Mouse (Mus musculus): ENCODE measurements around the gene Gm10577.
A peak's percentile ranks its signal among the peaks of the same experiment; 100 is the strongest.

Gm10577 gene

DNA sequence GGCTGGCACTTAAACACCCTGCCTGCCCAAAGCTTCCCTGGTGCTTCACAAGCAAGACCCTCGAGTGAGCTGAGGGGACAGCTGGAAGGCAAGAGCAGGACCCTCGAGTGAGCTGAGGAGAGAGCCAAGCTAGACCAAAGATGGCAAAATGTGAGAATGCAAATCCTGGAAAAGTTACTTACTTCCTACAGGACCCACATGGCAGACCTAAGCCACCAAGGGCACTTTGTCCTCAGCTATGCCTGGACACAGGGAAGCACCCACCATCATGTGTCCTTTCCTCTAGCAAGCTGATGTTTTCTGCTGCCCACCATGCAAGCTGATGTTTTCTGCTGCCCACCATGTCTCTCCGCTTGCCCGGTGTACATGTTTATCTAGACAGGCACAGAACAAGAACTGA lies at the start of gene Gm10577:
Gene Gm10577, minus strand, starts transcription at position 101 of the 400 bp plus-strand sequence.
- no peak for DNase-seq

DNA sequence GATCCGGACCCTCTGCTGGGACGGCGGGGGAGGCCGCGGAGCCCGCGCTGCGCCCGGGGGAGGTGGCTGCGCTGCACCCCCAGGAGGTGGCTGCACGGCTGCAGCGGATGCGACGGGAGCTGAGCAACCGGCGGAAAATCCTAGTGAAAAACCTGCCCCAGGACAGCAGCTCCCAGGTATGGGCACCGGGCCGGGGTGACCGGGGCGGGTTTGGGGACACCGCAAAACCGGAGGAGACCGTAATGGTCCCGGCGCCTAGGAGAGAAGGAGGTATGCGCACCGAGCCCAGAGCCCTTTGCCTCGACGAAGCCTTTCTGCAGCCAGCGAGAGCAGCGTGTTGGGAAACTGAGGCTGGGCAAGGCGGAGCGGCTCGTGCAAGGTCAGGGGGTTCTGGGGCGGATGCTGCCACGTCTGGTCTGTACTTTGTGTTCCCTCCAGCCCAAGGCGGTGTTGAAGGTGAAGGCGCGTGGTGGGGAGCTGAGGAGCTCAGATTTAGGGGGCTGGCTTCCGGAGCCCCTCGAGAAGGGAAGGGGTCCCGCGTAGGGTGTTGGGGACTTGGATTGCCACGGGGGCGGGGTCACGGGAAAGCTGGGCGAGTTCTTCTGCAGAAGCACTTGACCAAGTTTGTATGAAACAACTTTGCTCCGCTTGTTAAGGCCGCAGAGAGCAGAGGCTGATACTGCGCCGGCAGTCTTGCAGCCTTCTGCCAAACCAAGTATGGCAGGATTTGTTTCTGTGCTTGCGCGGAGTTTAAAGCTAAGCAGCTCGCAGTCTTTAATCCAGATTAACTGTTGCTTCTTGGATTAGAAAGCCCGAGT lies 48.9 kb upstream of the Gm10577 start:
- peak; percentile 50 for DNase-seq

DNA sequence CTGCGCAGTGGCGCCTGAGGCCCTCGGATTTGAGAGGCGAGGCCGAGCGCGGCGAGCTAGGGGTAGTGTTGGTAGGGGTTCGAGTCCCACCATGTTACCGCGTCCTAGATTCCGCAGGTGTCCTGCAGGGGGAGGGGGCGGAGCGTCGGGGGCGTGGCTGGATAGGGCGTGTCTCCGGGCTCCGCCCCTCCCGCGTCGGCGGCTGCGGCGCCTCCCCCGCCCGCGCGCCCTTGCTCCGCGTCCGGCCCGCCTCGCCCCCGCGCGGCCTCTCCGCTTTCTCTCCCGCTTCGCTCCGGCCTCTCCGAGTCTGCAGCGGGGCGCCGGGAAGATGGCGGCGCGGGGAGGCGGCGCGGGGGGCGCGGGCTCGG lies 48.3 kb upstream of the Gm10577 start, which contains the start of gene Raver2:
Gene Raver2, plus strand, starts transcription at position 198 of the 368 bp plus-strand sequence.
- DNase-seq = peak; percentile 81

DNA sequence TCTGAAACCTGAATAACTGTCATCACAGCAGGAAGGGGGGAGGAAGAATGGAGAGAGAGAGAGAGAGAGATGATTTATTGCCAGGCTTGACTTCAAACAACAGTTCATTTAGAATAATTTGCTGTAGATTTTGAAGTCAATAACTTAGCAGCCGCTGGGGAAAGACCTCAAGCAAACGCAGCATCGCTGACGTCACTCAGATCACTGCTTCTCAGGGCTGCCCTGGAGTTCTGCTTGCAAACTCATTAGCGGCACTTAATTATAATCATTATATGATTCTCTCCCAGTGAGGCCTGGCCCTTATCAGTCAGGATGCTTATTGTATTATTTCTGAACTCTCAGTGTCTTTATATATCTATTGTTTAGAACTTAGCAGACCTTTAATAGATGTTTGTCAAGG lies 45.9 kb upstream of the Gm10577 start:
- no peak for DNase-seq

DNA sequence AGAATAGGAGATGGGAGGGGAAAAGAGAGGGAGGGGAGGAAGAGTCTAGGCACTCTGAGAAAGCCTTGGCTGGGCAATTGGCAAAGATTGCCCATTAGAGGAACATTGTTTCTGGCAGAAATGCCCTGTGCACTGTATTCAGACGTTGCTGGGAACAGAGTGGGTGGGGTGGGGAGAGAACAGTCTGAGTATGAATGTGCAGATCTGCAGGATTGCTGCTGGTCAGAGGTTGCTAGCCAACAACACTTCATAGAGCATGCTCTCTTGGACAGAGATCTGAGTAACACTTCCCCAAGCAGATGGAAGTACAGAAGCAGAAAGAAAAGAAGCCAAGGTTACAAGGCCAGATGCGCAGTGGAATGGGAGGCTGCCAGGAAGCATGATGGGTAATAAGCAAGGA lies 41.6 kb upstream of the Gm10577 start:
- DNase-seq = no peak

DNA sequence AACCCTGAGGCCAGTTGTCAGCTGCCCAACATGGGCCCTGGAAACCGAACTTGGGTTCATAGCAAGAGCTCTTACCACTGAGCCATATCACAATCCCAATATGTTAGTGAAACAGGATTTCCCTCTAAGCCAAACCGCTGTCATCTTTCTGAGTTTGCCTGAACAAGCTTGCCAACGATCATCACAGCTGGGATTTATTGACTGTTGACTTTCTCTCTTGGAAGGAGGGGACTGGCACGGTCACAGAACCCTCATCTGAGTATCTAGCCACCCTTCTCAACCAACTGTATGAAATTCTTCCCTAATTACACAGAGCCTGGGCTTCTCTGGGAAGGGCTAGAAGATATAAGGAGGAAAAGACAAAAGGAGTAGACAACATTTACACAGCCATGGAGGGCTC lies 26.1 kb upstream of the Gm10577 start:
- no peak for DNase-seq

DNA sequence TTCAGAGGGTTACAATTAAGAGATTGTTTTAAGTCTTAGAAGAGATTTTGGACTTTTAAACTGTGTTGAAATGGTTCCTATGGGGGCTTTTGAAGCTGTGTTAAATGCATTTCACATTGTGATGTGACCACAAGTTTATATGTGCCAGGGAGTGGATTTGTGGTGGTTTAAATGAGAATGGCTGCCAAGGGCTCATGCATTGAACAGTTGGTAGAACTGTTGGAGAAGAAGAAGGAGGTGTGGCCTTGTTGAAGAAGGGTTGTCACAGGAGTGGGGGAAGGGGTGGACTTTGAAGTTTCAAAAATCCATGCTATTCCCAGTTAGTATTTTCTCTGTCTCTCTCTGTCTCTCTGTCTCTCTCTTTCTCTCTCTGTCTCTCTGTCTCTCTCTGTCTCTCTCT lies 23.7 kb upstream of the Gm10577 start:
- DNase-seq = no peak

DNA sequence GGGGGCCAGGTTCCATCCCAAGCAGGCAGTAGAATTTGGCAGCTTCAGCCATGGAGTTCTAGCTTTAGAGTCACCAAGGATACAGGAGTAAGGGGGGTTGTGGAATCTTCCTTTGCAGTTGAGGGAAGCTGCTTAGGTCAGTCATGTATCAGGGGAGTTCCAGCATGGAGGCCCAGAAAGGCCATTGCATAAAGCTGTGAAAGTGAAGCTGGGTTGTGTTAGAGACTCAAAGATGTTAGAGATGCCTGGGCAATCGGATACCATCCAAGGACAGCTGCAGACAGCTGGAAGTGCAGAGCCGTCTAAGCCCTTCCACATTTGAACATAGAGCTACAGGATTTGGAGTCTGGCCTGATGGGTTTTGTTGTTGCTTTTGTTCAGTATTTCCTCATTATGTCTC lies 23.2 kb upstream of the Gm10577 start:
- DNase-seq = peak; percentile 25

DNA sequence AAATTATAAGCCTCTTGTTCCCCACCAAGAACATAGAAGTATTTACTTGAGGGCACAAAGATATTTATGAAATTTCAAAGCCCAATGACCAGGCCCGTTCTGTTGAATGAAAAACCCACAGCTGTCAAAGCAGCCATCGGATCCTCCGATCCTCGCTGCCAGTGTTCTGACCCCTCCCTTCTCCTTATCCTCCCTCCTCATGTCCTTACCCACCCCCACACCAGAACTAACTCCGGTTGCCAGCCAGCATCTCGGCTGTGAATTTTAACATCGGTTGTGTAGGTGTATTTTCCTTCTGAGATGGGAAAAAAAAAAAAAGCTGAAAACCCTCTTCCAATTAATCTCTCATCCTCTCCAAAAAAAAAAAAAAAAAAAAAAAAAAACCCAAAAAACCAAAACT lies 16.7 kb upstream of the Gm10577 start:
- no peak for DNase-seq

DNA sequence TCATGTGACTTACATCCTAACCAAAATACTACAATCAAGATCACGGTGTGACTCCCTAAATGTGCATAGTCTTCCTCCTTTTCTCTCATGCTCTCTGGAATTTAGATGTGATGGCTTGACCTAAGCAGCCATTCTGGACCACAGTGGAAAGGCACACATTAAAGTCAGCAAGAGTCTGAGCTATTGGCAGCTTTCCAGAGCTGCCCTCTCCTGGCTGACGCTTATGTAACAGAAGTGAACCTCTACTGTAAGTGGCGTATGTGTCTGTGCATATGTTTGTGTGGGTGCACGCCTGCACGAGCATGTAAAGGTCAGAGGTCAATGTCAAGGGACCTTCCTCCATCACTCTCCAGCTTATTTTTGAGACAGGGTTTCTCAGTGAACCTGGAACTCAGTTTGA lies 14.6 kb upstream of the Gm10577 start:
- peak; percentile 8 for DNase-seq

DNA sequence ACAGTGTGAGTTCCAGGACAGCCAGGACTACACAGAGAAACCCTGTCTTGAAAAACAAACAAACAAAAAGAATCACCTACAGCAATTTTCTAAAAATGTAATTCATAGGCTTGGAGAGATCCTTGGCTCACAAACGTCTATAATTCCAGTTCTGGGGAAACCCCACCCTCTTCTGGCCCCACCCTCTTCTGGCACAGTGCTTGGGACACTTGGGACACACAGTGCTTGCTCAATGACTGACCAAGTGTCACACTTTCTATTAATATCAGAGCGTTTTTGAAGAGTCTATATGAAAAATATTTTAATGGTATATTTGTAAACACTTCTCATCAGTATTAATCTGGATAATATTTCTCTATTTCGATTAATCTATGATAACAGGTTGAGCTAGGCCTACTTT lies 12.6 kb upstream of the Gm10577 start:
- no peak for DNase-seq

DNA sequence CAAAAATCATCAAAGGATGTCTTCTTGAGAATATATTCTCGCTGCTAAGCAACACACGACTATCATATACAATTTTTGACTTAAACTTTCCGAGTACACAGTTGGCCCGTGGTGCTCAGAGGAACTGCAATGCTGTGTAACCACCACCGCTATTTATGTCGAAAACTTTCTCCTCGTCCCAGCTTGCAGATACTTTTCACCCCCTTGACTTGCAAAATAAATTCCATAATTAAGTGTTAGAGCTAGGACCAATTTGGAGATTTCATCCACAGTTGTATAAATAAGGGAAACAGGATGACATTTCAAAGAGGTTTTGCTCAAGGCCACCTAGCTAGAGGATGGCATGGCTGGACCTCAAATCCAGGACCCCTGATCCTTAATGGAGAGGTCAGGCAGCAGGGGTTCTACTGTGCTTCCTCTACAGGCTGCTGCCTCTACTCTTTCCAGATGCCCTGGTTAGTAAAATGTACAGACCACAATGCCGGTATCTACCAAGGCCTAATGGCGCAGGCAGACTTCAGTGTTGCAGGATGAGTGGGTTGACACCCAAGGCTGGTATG lies 7.4 kb upstream of the Gm10577 start:
- no peak for DNase-seq

DNA sequence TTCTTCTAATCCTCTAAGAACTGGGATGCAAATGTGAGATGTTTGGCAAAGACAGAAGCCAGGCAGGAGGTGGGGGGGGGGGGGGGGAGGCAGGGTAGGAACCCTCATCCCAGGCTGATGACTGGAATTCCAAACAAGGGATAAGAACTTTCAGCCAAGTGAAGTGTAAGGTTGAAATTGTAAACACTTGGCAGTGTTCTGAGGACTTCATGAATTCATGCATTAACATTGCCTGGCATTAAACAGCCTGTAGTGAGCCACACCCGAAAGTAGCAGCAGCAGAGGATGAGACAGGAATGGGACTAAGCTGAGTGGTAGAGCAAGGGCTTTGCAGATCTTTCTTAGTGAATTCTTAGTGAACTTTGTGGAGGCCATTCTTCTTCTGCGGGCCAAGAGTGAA lies 6.5 kb upstream of the Gm10577 start:
- DNase-seq = no peak

DNA sequence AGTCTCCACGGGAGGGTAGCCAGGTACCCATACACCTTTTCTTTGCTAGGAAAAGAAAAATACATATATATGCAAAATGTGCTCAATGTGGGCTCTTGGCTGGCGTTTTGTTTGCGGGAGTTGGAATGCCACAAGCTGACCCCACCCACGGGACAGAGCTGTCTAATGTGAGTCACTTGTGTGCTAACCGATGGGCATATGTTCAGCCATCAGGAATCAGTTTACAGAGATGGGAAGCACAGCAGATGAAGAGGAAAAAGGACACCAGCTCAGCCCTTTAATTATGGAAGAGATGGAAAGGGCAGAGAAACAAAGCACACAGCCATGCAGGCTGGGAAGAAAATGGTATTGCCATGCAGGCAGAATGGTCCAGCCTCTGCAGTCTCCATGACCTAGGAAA lies 6.1 kb upstream of the Gm10577 start:
- DNase-seq = no peak

DNA sequence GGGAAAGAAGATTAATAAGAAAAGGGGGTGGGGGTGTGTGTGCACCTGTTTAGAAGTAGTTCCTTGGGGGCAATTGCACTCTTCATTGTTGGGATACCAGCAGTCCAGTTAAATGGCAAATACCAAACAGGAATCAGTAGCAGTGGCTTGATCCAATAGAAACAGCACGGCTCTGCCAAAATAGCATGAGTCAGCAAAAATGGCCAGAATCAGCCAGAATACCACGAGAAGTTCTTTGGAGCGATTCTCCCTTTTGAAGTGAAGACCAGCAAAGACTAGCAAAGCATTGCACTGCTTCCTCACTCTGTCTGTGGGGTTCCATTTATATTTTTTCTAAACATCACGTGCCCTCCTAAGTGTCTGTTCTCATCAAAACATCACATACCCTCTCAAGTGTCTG lies 2.7 kb downstream of the Gm10577 start:
- no peak for DNase-seq

DNA sequence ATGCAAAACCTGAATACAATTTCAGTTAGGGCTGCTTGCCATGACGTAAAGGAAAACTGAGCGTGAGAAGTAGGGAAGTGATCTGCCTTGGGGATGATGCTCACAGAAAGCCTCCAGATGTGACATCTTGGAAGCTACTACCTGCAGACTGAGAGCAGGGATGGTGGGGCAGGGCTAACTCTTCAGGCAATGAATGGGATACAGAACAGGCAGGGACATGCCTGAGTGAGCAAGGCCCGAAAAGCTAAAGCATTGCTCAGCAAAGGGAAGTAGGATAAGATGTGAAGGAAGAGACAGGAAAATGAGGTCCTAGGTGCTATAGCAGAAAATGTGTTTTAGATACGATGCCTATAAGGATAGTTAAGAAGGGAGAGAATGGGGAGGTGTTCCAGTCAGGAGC lies 11.4 kb downstream of the Gm10577 start:
- DNase-seq = no peak

DNA sequence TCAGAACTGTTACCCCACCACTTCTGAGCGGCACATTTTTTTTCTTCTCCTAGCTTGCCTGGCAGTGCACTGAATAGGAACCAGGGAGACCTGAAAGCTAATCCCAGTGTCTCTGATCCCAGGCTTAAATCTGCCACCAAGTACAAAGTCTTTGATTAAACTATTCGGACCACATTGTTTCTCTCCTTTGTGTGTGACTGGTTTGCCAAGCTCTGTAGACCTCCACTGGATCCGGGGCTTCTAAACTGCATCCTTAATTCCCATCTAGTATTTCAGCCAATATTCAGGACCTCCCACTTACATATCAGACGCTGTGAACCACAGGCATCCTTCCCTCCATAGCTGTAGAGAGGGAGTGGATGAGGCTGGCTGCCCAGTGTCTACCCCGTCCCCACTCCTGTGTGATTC lies 12.1 kb downstream of the Gm10577 start:
- DNase-seq = no peak

DNA sequence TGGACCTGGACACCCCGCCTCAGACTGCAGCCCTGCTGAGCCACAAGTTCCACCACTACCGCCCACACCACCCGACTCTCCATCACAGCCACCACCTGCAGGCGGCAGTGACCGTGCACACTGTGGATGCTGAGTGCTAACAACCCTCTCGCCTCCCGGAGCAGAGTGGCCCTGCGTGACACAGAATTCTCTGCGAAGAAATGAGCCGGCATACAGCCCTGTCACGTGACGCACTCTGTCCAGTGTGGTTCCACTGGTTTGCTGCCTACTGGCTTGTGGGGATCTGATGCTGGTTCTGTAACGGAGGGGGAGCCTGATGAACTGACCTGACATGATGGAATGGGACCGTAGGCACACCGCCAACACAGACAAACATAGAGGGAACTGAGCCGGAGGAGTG lies 17.5 kb downstream of the Gm10577 start:
- no peak for DNase-seq

DNA sequence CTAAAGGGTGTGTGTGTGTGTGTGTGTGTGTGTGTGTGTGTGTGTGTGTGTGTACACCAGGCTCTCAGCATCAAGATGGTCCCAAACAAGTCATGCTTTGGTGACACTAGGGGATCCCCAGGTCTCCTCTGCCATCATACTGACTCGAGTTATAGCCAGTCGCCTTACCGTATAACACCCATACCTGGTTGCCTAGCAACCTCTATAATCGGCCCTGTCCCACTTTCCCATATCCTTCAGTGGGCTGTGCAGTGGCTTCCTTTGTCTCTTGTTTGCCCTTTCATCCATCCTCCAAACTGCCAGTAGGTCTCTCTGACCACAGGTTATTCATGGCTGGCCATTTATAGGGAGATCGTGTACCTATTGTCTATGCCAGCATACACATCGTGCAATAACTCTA lies 19.4 kb downstream of the Gm10577 start:
- no peak for DNase-seq

DNA sequence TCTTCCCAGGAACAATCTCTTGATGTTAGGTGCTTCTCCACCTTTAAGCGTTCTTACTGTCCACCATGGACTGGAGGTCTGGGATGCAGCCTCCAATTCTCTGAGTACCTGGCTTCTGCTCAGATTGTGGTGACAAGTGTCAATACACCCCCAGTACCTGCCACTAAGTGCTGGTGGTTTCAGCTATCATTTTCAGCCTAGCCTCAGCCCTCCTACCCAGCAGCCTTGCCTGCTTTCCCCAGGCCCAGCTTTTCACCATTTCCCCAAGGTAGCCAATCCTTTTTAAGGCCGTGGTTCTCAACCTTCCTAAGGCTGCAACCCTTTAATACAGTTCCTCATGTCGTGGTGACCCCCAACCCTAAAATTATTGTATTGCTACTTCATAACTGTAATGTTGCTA lies 19.9 kb downstream of the Gm10577 start:
- no peak for DNase-seq

DNA sequence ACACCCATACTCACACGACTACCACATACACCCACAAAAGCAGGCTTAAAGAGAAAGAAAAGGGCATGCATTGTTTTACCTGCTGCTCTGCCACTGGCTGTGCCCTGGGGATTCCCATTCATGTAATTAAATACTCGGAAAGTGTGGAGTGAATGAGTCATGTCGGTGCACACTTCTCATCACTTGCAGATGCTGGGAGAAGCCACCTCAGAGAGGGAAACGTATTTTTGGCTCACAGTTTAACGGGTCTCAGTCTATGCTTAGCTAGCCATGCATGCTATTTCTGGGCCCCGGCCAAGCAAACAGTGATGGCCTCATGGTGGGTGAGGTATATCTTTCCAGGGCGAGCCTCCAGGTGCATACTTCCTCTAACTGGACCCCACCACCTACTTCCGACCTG lies 21.6 kb downstream of the Gm10577 start:
- DNase-seq = no peak

DNA sequence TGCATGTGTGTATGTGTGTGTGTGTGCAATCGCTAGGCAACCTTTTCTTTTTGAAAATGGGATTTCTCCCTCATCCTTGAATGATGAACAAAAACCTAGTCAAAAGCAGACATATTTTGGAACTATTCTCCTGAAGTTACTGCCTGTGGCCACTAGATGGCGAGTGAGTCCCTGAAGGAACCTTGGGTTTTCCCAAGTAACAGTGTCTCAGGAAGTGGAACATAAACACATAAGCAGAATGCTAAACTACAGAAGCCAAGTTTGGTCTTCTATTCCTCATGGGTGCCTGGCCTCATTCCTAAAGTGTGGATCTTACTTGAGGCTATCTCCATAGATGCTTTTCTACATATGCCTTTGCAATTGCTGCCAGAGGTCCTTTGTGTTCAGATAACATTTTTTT lies 22.4 kb downstream of the Gm10577 start:
- peak; percentile 70 for DNase-seq

DNA sequence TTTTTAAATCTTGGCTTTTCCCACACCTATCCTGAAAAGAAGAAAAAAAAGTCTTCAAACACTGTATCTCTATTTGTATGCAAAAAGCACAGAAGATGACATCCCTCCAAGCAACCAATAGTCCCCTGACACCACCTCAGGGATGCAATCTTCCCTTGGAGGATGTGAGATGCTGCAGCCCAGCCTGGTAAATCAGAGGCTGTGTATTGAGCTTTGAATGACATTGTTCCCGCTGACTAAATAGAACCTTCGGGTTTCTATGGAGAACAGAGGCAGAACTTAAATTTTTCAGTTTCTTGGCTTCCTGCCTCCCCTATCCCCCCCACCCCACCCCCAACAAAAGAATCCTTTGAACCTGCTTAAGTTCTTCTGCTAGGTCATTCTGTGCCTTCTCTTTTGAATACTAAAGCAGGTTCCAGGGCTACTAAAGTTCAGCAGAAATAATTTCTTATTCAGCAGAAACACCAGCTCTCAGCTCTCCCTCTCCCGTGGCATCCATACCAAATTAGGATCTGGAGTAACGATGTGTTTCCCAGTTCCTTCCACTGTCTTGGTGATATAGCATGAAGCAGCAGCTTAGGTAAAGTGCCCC lies 24.3 kb downstream of the Gm10577 start:
- no peak for DNase-seq

DNA sequence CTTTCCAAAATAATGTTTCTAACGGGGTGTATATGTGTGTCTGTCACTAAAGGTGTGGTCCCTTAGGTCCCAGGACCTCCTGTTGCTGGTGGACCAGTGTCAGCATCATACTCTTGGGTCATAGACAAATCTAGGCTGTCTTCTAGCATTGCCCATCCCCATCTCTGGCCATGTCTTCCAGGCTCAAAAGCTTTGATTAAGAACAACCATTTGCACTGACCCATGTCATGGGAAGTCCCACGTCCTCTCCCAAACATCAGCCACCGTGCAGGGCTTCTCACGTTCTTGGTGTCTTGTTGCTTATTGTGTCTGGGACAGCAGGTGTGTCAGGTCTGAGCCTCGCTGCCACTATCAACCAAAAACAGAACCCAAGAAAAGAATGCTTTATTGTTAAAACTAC lies 24.9 kb downstream of the Gm10577 start:
- DNase-seq = no peak

All from kidney, postnatal 10 days (tissue).